Mouse (Mus musculus) testis, adult 2 months (tissue): Measurements from ENCODE around the gene Sdf2l1. TPM values are rescaled to one million over a fixed set of nuclear protein-coding genes. Genes with fewer than 3 reads are reported as not detected.

ENCODE experiments used
- H3K27ac ChIP-seq: fragments of 200-500 bp; 2 replicates; pipeline ENCODE4 v1.5.1; 2012; ENCODE audit warnings: low read depth, low read length; ENCODE audit not compliant: control insufficient read depth, insufficient read depth
- H3K27me3 ChIP-seq: fragments of 200-500 bp; 2 replicates; pipeline ENCODE4 v1.6.1; 2012; ENCODE audit warnings: mild to moderate bottlenecking, low read length, moderate library complexity; ENCODE audit not compliant: control insufficient read depth, insufficient read depth
- H3K36me3 ChIP-seq: fragments of 200-500 bp; 2 replicates; pipeline ENCODE4 v1.6.1; 2012; ENCODE audit warnings: mild to moderate bottlenecking, low read length; ENCODE audit not compliant: control insufficient read depth, insufficient read depth
- H3K4me1 ChIP-seq: fragments of 200-500 bp; 2 replicates; pipeline ENCODE4 v1.6.1; 2012; ENCODE audit warnings: low read length; ENCODE audit not compliant: control insufficient read depth, insufficient read depth
- H3K4me3 ChIP-seq: fragments of 200-500 bp; 2 replicates; pipeline ENCODE4 v1.5.1; 2012; ENCODE audit warnings: low read depth, mild to moderate bottlenecking, low read length, moderate library complexity, mixed read lengths; ENCODE audit not compliant: control insufficient read depth
- CTCF ChIP-seq: fragments of 200-500 bp; IDR thresholded peaks from 2 replicates; pipeline ENCODE4 v1.5.1; 2012; ENCODE audit warnings: low read depth, mild to moderate bottlenecking, inconsistent platforms, low read length, moderate library complexity; ENCODE audit not compliant: control insufficient read depth, insufficient read depth, insufficient replicate concordance
- POLR2A ChIP-seq: fragments of 200-500 bp; IDR thresholded peaks from 2 replicates; pipeline ENCODE4 v1.6.1; 2012; ENCODE audit warnings: low read depth, mild to moderate bottlenecking, inconsistent platforms, low read length, moderate library complexity; ENCODE audit not compliant: control insufficient read depth
- polyA plus RNA-seq: library from polyadenylated mRNA; depleted of rRNA; stranded (reverse); fragments of >200 nt; gene quantifications from 2 replicates; pipeline ENCODE4 v1.2.3, GENCODE M21; 2012

Gene Sdf2l1
- polyA plus RNA-seq, 1 experiment: 77.4 TPM

- no peaks in the 10 kb centered on the region for H3K27me3 ChIP-seq
- H3K4me1 ChIP-seq: peaks cover 12% of the 10 kb centered on the region
- H3K27ac ChIP-seq: peak overlapping the region; percentile 69
- H3K4me3 ChIP-seq: peak overlapping the region; percentile 86
- no peaks in the 10 kb centered on the region for H3K36me3 ChIP-seq
- TF ChIP-seq CTCF: no peak
- TF ChIP-seq POLR2A: peak; percentile 85; the same call in 1 of the 2 replicates
These were observed 10.6 kb downstream of the Sdf2l1 start for GRCm38 (mm10) chr16:17121569-17121968.

DNA sequence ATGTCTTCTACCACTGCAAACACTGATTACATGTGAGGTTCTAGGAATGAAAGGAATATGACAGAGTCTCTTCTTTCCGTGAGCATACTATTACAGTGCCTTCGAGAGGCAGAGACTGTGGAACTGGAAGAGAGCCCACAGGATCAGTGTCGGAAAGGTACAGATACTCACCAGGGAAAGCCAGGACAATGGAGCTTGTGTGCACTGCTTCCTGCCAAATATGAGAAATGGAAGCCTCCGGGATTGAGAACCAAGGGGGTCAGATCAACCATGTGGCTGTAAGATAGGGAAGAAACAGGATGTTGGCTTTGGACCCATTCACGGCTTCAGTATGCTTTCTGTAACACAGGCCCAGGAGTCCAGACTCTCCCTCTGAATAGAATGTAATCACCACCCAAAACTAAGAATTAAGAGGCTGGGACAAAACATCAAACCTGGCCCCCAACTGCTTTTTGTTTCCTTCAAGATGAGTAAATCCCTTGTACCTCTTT lies 14.8 kb downstream of the Sdf2l1 start:
- Histone ChIP-seq H3K27ac (no peak overlapping the region), H3K4me1 (peaks cover 3% of the 10 kb centered on the region), H3K4me3 (no peak overlapping the region), H3K36me3 (no peaks in the 10 kb centered on the region), H3K27me3 (no peaks in the 10 kb centered on the region)
- no peak for TF ChIP-seq POLR2A
- TF ChIP-seq CTCF: no peak

DNA sequence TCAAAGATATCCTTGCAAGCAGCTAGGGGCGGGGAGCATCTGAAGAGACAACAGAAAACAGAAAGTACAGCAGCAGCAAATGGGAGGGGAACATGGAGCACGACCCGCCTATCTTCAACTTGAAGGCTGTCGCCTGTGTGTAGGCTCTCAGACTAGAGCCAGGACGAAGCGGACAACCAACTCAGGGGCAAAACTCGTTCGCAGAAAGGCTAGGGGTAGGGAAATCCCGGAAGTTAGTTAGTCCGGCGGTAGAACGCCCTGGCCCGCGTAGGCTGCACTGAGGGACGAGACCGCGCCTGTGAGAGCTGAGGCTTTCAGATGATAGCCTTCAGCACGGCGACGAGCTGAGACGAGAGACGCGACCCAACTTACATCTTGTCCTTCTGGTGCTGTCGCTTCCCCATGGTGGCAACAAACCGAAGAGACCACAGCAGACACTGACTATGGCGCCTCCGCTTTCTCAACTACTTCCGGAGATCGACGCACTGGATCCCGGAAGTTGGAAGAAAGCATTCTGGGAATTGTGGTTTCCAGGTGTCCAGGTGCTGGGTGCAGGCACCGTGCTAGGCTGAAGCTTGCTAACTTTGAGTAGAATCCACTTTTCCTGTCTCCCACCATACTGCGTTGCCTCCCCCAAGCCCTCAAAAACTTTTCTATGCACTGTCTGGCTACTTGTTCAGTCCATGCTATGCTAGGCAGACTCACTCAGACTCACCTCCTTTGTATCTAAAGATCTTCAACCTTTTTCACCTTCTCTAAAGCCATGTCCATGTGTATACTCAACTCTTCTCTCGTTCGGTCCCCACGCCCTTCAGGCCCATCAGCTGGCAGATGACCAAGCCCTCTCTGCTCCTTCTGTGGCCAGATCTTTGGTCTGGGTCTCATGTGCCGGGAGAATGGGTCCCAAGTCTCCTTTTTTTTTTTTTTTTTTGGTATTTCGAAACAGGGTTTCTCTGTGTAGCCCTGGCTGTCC lies 21.1 kb downstream of the Sdf2l1 start, which contains the start of gene Ppil2:
Ppil2 (minus strand) TSS at position 487 of the 973 bp plus-strand sequence.
- Histone ChIP-seq H3K4me3 (peak within 1 kb of the TSS; percentile 93), H3K36me3 (no peaks in the 10 kb centered on the region; the same call in 1 of the 2 replicates)

GRCm38 (mm10) chr16:17104600-17104999 lies 27.6 kb downstream of the Sdf2l1 start:
- H3K27ac ChIP-seq: no peak overlapping the region
- no peaks in the 10 kb centered on the region for H3K27me3 ChIP-seq
- H3K36me3 ChIP-seq: no peaks in the 10 kb centered on the region; the same call in 1 of the 2 replicates

More for the DNA sequence above, 21.1 kb downstream of the Sdf2l1 start, which contains the start of gene Ppil2:
- Histone ChIP-seq H3K27me3 (no peaks in the 10 kb centered on the region), H3K4me1 (peaks cover 2% of the 10 kb centered on the region), H3K27ac (peak within 1 kb of the TSS; percentile 84)
- TF ChIP-seq POLR2A (peak; percentile 78), CTCF (no peak)

GRCm38 (mm10) chr16:17102630-17103220 lies 29.5 kb downstream of the Sdf2l1 start:
- Histone ChIP-seq H3K36me3 (no peaks in the 10 kb centered on the region; the same call in 1 of the 2 replicates), H3K4me1 (no peaks in the 10 kb centered on the region), H3K4me3 (no peak overlapping the region), H3K27me3 (no peaks in the 10 kb centered on the region), H3K27ac (no peak overlapping the region)
- TF ChIP-seq CTCF: no peak
- no peak for TF ChIP-seq POLR2A

More at GRCm38 (mm10) chr16:17104600-17104999, 27.6 kb downstream of the Sdf2l1 start:
- no peaks in the 10 kb centered on the region for H3K4me1 ChIP-seq
- no peak overlapping the region for H3K4me3 ChIP-seq
- TF ChIP-seq POLR2A (no peak), CTCF (no peak)

- Histone ChIP-seq H3K36me3 (peaks cover 12% of the 10 kb centered on the region), H3K27me3 (no peaks in the 10 kb centered on the region), H3K4me1 (no peaks in the 10 kb centered on the region), H3K27ac (no peak overlapping the region), H3K4me3 (no peak overlapping the region)
- TF ChIP-seq POLR2A (no peak), CTCF (no peak)
These were observed 35.2 kb downstream of the Sdf2l1 start for GRCm38 (mm10) chr16:17096938-17097337.

DNA sequence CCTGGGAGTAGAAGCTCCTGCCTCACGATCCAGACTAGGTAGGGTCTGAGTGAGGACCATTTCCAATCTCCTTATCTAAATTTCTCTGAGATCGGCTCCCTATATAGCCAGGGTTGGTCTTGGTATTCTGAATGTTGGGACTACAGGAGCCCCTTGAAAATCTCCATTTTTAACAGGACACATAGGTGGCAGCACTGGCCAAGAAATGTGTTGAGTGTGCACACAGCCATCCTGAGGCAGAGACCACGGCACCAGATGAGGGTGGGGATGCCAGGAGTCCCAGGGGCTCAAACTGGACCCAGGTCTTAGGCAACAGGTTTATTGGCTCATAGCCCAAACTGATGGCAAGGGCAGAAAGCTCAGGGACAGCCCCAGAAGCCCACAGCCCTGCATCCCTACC lies 43.8 kb downstream of the Sdf2l1 start:
- no peaks in the 10 kb centered on the region for H3K36me3 ChIP-seq
- no peak overlapping the region for H3K4me3 ChIP-seq
- no peaks in the 10 kb centered on the region for H3K27me3 ChIP-seq
- no peak overlapping the region for H3K27ac ChIP-seq
- TF ChIP-seq CTCF (no peak), POLR2A (no peak; the same call in 1 of the 2 replicates)
- H3K4me1 ChIP-seq: no peaks in the 10 kb centered on the region
